Mouse (Mus musculus): Measurements from ENCODE around the gene Lmo1. TPM values are rescaled to one million over a fixed set of nuclear protein-coding genes. Genes with fewer than 3 reads are reported as not detected.

Gene Lmo1
- polyA plus RNA-seq, 1 experiment from 2014 or later = 15.1 TPM

GRCm38 (mm10) chr7:109171874-109172273, 3.1 kb downstream of the Lmo1 start:
- H3K9me3 ChIP-seq = no peaks in the 10 kb centered on the region
- H3K4me1 ChIP-seq (replicated peaks) = peaks cover 40% of the 10 kb centered on the region
- no peak overlapping the region for H3K9ac ChIP-seq (replicated peaks)
- no peak for ATAC-seq (ENCODE audit: insufficient number of reproducible peaks, insufficient read depth, low FRiP score, low TSS enrichment, low read depth)
- no peak overlapping the region for H3K27ac ChIP-seq
- H3K4me2 ChIP-seq = no peak overlapping the region
- 37% methylated on average over 3 of the region's 3 CpGs for WGBS
- H3K27me3 ChIP-seq = peaks cover 71% of the 10 kb centered on the region
- H3K4me3 ChIP-seq (replicated peaks) = no peak overlapping the region
- no peaks in the 10 kb centered on the region for H3K36me3 ChIP-seq

GRCm38 (mm10) chr7:109170441-109170820, 4.6 kb downstream of the Lmo1 start:
- no peak; the same call in 1 of the 2 replicates for ATAC-seq (ENCODE audit: insufficient number of reproducible peaks, insufficient read depth, low FRiP score, low TSS enrichment, low read depth)
- no peak overlapping the region for H3K27ac ChIP-seq
- peaks cover 69% of the 10 kb centered on the region for H3K27me3 ChIP-seq
- H3K4me2 ChIP-seq = peak overlapping the region; percentile 100
- H3K36me3 ChIP-seq = no peaks in the 10 kb centered on the region
- H3K9ac ChIP-seq (replicated peaks) = no peak overlapping the region
- no peaks in the 10 kb centered on the region for H3K9me3 ChIP-seq
- 2% methylated on average over 17 of the region's 17 CpGs for WGBS
- peak overlapping the region; percentile 64 for H3K4me3 ChIP-seq (replicated peaks)
- H3K4me1 ChIP-seq (replicated peaks) = peaks cover 38% of the 10 kb centered on the region

GRCm38 (mm10) chr7:109169505-109170440, 5.2 kb downstream of the Lmo1 start:
- WGBS = under 1% methylated on average over 71 of the region's 72 CpGs

GRCm38 (mm10) chr7:109168716-109169115, 6.3 kb downstream of the Lmo1 start:
- Histone ChIP-seq H3K36me3 (no peaks in the 10 kb centered on the region), H3K9me3 (no peaks in the 10 kb centered on the region), H3K27me3 (peaks cover 59% of the 10 kb centered on the region), H3K9ac (replicated peaks) (no peak overlapping the region), H3K27ac (no peak overlapping the region), H3K4me2 (peak overlapping the region; percentile 100; the same call in 1 of the 2 replicates), H3K4me3 (replicated peaks) (peak overlapping the region; percentile 64), H3K4me1 (replicated peaks) (peaks cover 28% of the 10 kb centered on the region; the same call in 1 of the 2 replicates)
- WGBS = 90% methylated on average over 7 of the region's 7 CpGs
- no peak for ATAC-seq (ENCODE audit: insufficient number of reproducible peaks, insufficient read depth, low FRiP score, low TSS enrichment, low read depth)

More at GRCm38 (mm10) chr7:109169505-109170440, 5.2 kb downstream of the Lmo1 start:
- peaks cover 33% of the 10 kb centered on the region; the same call in 1 of the 2 replicates for H3K4me1 ChIP-seq (replicated peaks)
- peak overlapping the region; percentile 64 for H3K4me3 ChIP-seq (replicated peaks)
- no peaks in the 10 kb centered on the region for H3K9me3 ChIP-seq
- H3K9ac ChIP-seq (replicated peaks) = peak overlapping the region; percentile 72
- H3K4me2 ChIP-seq = peak overlapping the region; percentile 100
- no peaks in the 10 kb centered on the region for H3K36me3 ChIP-seq
- peak overlapping the region; percentile 54 for H3K27ac ChIP-seq
- no peak for ATAC-seq (ENCODE audit: insufficient number of reproducible peaks, insufficient read depth, low FRiP score, low TSS enrichment, low read depth)
- peaks cover 69% of the 10 kb centered on the region for H3K27me3 ChIP-seq

GRCm38 (mm10) chr7:109165931-109166585, 8.9 kb downstream of the Lmo1 start:
- no peaks in the 10 kb centered on the region for H3K36me3 ChIP-seq
- 67% methylated on average over 17 of the region's 17 CpGs for WGBS
- no peak overlapping the region for H3K4me3 ChIP-seq (replicated peaks)
- H3K9ac ChIP-seq (replicated peaks) = no peak overlapping the region
- ATAC-seq (ENCODE audit: insufficient number of reproducible peaks, insufficient read depth, low FRiP score, low TSS enrichment, low read depth) = no peak
- no peak overlapping the region for H3K4me2 ChIP-seq
- H3K9me3 ChIP-seq = no peaks in the 10 kb centered on the region
- H3K27me3 ChIP-seq = peaks cover 35% of the 10 kb centered on the region
- H3K4me1 ChIP-seq (replicated peaks) = peaks cover 23% of the 10 kb centered on the region; the same call in 1 of the 2 replicates
- H3K27ac ChIP-seq = no peak overlapping the region

GRCm38 (mm10) chr7:109154331-109154730, 20.7 kb downstream of the Lmo1 start:
- H3K9ac ChIP-seq (replicated peaks) = no peak overlapping the region
- no peaks in the 10 kb centered on the region for H3K36me3 ChIP-seq
- no peaks in the 10 kb centered on the region for H3K9me3 ChIP-seq
- no peak overlapping the region for H3K27ac ChIP-seq
- WGBS = 53% methylated on average over 11 of the region's 11 CpGs
- no peak overlapping the region for H3K4me3 ChIP-seq (replicated peaks)
- H3K4me2 ChIP-seq = no peak overlapping the region
- peaks cover 34% of the 10 kb centered on the region for H3K4me1 ChIP-seq (replicated peaks)
- ATAC-seq (ENCODE audit: insufficient number of reproducible peaks, insufficient read depth, low FRiP score, low TSS enrichment, low read depth) = no peak
- peaks cover 12% of the 10 kb centered on the region; the same call in 1 of the 2 replicates for H3K27me3 ChIP-seq

- peaks cover 34% of the 10 kb centered on the region for H3K4me1 ChIP-seq (replicated peaks)
- no peak for ATAC-seq (ENCODE audit: insufficient number of reproducible peaks, insufficient read depth, low FRiP score, low TSS enrichment, low read depth)
- H3K36me3 ChIP-seq = no peaks in the 10 kb centered on the region
- H3K27me3 ChIP-seq = peaks cover 12% of the 10 kb centered on the region; the same call in 1 of the 2 replicates
- H3K4me2 ChIP-seq = no peak overlapping the region
- no peak overlapping the region for H3K4me3 ChIP-seq (replicated peaks)
- 79% methylated on average over 5 of the region's 5 CpGs for WGBS
- H3K9ac ChIP-seq (replicated peaks) = no peak overlapping the region
- no peaks in the 10 kb centered on the region for H3K9me3 ChIP-seq
- no peak overlapping the region for H3K27ac ChIP-seq
Observed at GRCm38 (mm10) chr7:109153538-109153937, 21.5 kb downstream of the Lmo1 start.

GRCm38 (mm10) chr7:109151088-109151487, 23.9 kb downstream of the Lmo1 start:
- Histone ChIP-seq H3K4me1 (replicated peaks) (peaks cover 26% of the 10 kb centered on the region), H3K9ac (replicated peaks) (no peak overlapping the region), H3K4me3 (replicated peaks) (no peak overlapping the region), H3K9me3 (no peaks in the 10 kb centered on the region), H3K4me2 (no peak overlapping the region), H3K27ac (no peak overlapping the region), H3K27me3 (peaks cover 12% of the 10 kb centered on the region; the same call in 1 of the 2 replicates), H3K36me3 (no peaks in the 10 kb centered on the region)
- 84% methylated on average over 4 of the region's 4 CpGs for WGBS
- no peak for ATAC-seq (ENCODE audit: insufficient number of reproducible peaks, insufficient read depth, low FRiP score, low TSS enrichment, low read depth)

GRCm38 (mm10) chr7:109145211-109145610, 29.8 kb downstream of the Lmo1 start:
- Histone ChIP-seq H3K4me1 (replicated peaks) (peaks cover 39% of the 10 kb centered on the region), H3K9ac (replicated peaks) (no peak overlapping the region), H3K27ac (no peak overlapping the region), H3K4me3 (replicated peaks) (no peak overlapping the region), H3K27me3 (no peaks in the 10 kb centered on the region), H3K4me2 (no peak overlapping the region), H3K36me3 (no peaks in the 10 kb centered on the region), H3K9me3 (no peaks in the 10 kb centered on the region)
- 29% methylated on average over 8 of the region's 8 CpGs for whole genome bisulfite sequencing
- no peak for ATAC-seq (ENCODE audit: insufficient number of reproducible peaks, insufficient read depth, low FRiP score, low TSS enrichment, low read depth)

GRCm38 (mm10) chr7:109144705-109145104, 30.3 kb downstream of the Lmo1 start:
- no peak for ATAC-seq (ENCODE audit: insufficient number of reproducible peaks, insufficient read depth, low FRiP score, low TSS enrichment, low read depth)
- Histone ChIP-seq H3K9me3 (no peaks in the 10 kb centered on the region), H3K27me3 (no peaks in the 10 kb centered on the region), H3K4me3 (replicated peaks) (no peak overlapping the region), H3K27ac (no peak overlapping the region), H3K4me2 (no peak overlapping the region), H3K4me1 (replicated peaks) (peaks cover 39% of the 10 kb centered on the region), H3K36me3 (no peaks in the 10 kb centered on the region), H3K9ac (replicated peaks) (no peak overlapping the region)
- 50% methylated on average over 11 of the region's 11 CpGs for WGBS

- H3K9ac ChIP-seq (replicated peaks) = no peak overlapping the region
- no peak overlapping the region for H3K4me3 ChIP-seq (replicated peaks)
- no peaks in the 10 kb centered on the region for H3K9me3 ChIP-seq
- H3K27ac ChIP-seq = 0 out of 2 replicates have a peak overlapping the region, but pooled peaks have one; percentile 35
- 41% methylated on average over 2 of the region's 2 CpGs for WGBS
- no peak overlapping the region for H3K4me2 ChIP-seq
- H3K36me3 ChIP-seq = no peaks in the 10 kb centered on the region
- peaks cover 39% of the 10 kb centered on the region for H3K4me1 ChIP-seq (replicated peaks)
- no peak; the same call in 1 of the 2 replicates for ATAC-seq (ENCODE audit: insufficient number of reproducible peaks, insufficient read depth, low FRiP score, low TSS enrichment, low read depth)
- H3K27me3 ChIP-seq = no peaks in the 10 kb centered on the region
Observed at GRCm38 (mm10) chr7:109142564-109142963, 32.4 kb downstream of the Lmo1 start.

Measured in limb, embryonic 12.5 days (tissue).